Mouse (Mus musculus) G1E (cell line): Measurements from ENCODE around the gene Pick1. TPM values are rescaled to one million over a fixed set of nuclear protein-coding genes. Genes with fewer than 3 reads are reported as not detected.

Experiments
- ATAC-seq: 2 replicates; pipeline ENCODE4 v1.8.0; 2016; ENCODE audit warnings: mild to moderate bottlenecking; ENCODE audit not compliant: insufficient number of reproducible peaks, poor library complexity, low FRiP score, severe bottlenecking; ENCODE audit errors: extremely low read depth
- DNase-seq: peaks from one replicate; pipeline ENCODE4 v3.0.0; 2012; ENCODE audit warnings: low spot score
- H3K27me3 ChIP-seq: 2 replicates; pipeline ENCODE4 v1.6.1; 2012; ENCODE audit warnings: mild to moderate bottlenecking, low read length, inconsistent platforms; ENCODE audit not compliant: insufficient read depth
- H3K36me3 ChIP-seq: replicated peaks from 2 replicates; pipeline ENCODE3; 2012; ENCODE audit warnings: mild to moderate bottlenecking, inconsistent platforms
- H3K4me1 ChIP-seq: 2 replicates; pipeline ENCODE4 v1.6.1; 2012; ENCODE audit warnings: low read depth, low read length, inconsistent platforms, mixed read lengths; ENCODE audit not compliant: insufficient read depth
- H3K4me3 ChIP-seq: 2 replicates; pipeline ENCODE4 v1.5.1; 2012; ENCODE audit warnings: low read depth, mild to moderate bottlenecking, inconsistent platforms, low read length, moderate library complexity, mixed read lengths
- H3K9me3 ChIP-seq: replicated peaks from 2 replicates; pipeline ENCODE4 v1.6.1; 2012; ENCODE audit warnings: inconsistent platforms
- CTCF ChIP-seq: IDR thresholded peaks from 2 replicates; pipeline ENCODE4 v1.5.1; 2012; ENCODE audit warnings: low read depth, low read length, inconsistent platforms, mixed read lengths
- GATA1 ChIP-seq: IDR thresholded peaks from 2 replicates; pipeline ENCODE4 v1.6.1; 2012; ENCODE audit warnings: borderline replicate concordance, low read length, inconsistent platforms, mixed read lengths
- GATA2 ChIP-seq: IDR thresholded peaks from 2 replicates; pipeline ENCODE4 v1.6.1; 2012; ENCODE audit warnings: low read depth, low read length, inconsistent platforms, borderline replicate concordance
- POLR2AphosphoS5 ChIP-seq: IDR thresholded peaks from 2 replicates; pipeline ENCODE4 v1.6.1; 2012; ENCODE audit warnings: low read depth, low read length, inconsistent platforms; ENCODE audit not compliant: insufficient replicate concordance
- TAL1 ChIP-seq: conservative IDR thresholded peaks from 2 replicates; pipeline ENCODE4 v1.6.1; 2012; ENCODE audit warnings: low read depth, low read length, inconsistent platforms, mixed read lengths
- polyA plus RNA-seq: library from polyadenylated mRNA; stranded (reverse); fragments of >175 nt; gene quantifications from 2 replicates; pipeline ENCODE4 v1.2.3, GENCODE M21; 2012
- total RNA-seq, 2 experiments: library from RNA; stranded (forward) in 1 of 2; stranded (reverse) in 1 of 2; fragments of 200-1000 nt in 1 of 2; fragments of >200 nt in 1 of 2; fragmentation: Nextera tagmentation in 1 of 2; gene quantifications; 2 replicates each; pipeline ENCODE4 v1.2.3; 2014 to 2017

Gene Pick1
- 10.0 and 10.2 TPM in 2 replicates for total RNA-seq (2014; fragmentation: Nextera tagmentation)
- total RNA-seq (2017) = 14.2 and 14.6 TPM in 2 replicates
- polyA plus RNA-seq = 19.7 and 21.0 TPM in 2 replicates

GRCm38 (mm10) chr15:79229058-79229821 is at the start of gene Pick1, which contains the start of gene Gm49486:
Gene Pick1 (plus strand): TSS chr15:79229173.
Gene Gm49486 (plus strand): TSS chr15:79229391.
- H3K4me1 ChIP-seq = peaks cover 25% of the 10 kb centered on the region
- H3K36me3 ChIP-seq = peaks cover 41% of the 10 kb centered on the region
- no peaks in the 10 kb centered on the region for H3K9me3 ChIP-seq
- DNase-seq = peak; percentile 85
- peaks cover under 1% of the 10 kb centered on the region; the same call in 1 of the 2 replicates for H3K27me3 ChIP-seq
- H3K4me3 ChIP-seq = peak within 1 kb of the TSS; percentile 81
- ATAC-seq = peak; percentile 75
- no peak for TF ChIP-seq GATA1
- no peak for TF ChIP-seq TAL1
- TF ChIP-seq POLR2AphosphoS5 = no peak
- no peak for TF ChIP-seq GATA2
- TF ChIP-seq CTCF = no peak

- TF ChIP-seq CTCF (no peak), GATA2 (no peak), POLR2AphosphoS5 (no peak), GATA1 (no peak), TAL1 (no peak)
- no peaks in the 10 kb centered on the region for H3K36me3 ChIP-seq
- H3K9me3 ChIP-seq = no peaks in the 10 kb centered on the region
- H3K27me3 ChIP-seq = peaks cover 22% of the 10 kb centered on the region
- H3K4me3 ChIP-seq = no peak overlapping the region
- H3K4me1 ChIP-seq = no peaks in the 10 kb centered on the region
- no peak for ATAC-seq
- DNase-seq = no peak
Observed at GRCm38 (mm10) chr15:79185213-79185612, 43.8 kb upstream of the Pick1 start.

GRCm38 (mm10) chr15:79187819-79188218 is 41.2 kb upstream of the Pick1 start:
- H3K4me3 ChIP-seq = no peak overlapping the region
- ATAC-seq = no peak
- no peak for DNase-seq
- no peaks in the 10 kb centered on the region for H3K36me3 ChIP-seq
- TF ChIP-seq GATA2 (no peak), GATA1 (no peak), POLR2AphosphoS5 (no peak), TAL1 (no peak), CTCF (no peak)
- H3K4me1 ChIP-seq = no peaks in the 10 kb centered on the region
- peaks cover 12% of the 10 kb centered on the region for H3K27me3 ChIP-seq
- no peaks in the 10 kb centered on the region for H3K9me3 ChIP-seq

GRCm38 (mm10) chr15:79191426-79191825 is 37.5 kb upstream of the Pick1 start:
- peaks cover 10% of the 10 kb centered on the region; the same call in 1 of the 2 replicates for H3K4me1 ChIP-seq
- TF ChIP-seq CTCF (no peak), POLR2AphosphoS5 (no peak), TAL1 (no peak), GATA1 (no peak), GATA2 (no peak)
- ATAC-seq (no peak), DNase-seq (no peak)
- H3K36me3 ChIP-seq = no peaks in the 10 kb centered on the region
- no peaks in the 10 kb centered on the region for H3K9me3 ChIP-seq
- no peak overlapping the region for H3K4me3 ChIP-seq
- peaks cover 13% of the 10 kb centered on the region; the same call in 1 of the 2 replicates for H3K27me3 ChIP-seq

- DNase-seq (no peak), ATAC-seq (no peak)
- no peak overlapping the region for H3K4me3 ChIP-seq
- no peaks in the 10 kb centered on the region for H3K36me3 ChIP-seq
- peaks cover 18% of the 10 kb centered on the region; the same call in 1 of the 2 replicates for H3K27me3 ChIP-seq
- TF ChIP-seq TAL1 = no peak
- no peak for TF ChIP-seq POLR2AphosphoS5
- TF ChIP-seq GATA2 = no peak
- no peak for TF ChIP-seq CTCF
- no peak for TF ChIP-seq GATA1
- H3K9me3 ChIP-seq = no peaks in the 10 kb centered on the region
- H3K4me1 ChIP-seq = peaks cover 10% of the 10 kb centered on the region; the same call in 1 of the 2 replicates
Observed at GRCm38 (mm10) chr15:79192450-79192849, 36.5 kb upstream of the Pick1 start.
